Mouse (Mus musculus) ovary, postnatal 14 days (tissue): ENCODE results near the gene Pbrm1.

Source experiments
- DNase-seq: peaks from one replicate; pipeline ENCODE4 v3.0.0; 2022; ENCODE audit warnings: low spot score

Gene Pbrm1

GRCm38 (mm10) chr14:31166827-31167226 lies 147.9 kb downstream of the Pbrm1 start:
- DNase-seq = no peak

- no peak for DNase-seq
Observed at GRCm38 (mm10) chr14:31168425-31168824, 149.5 kb downstream of the Pbrm1 start, which contains the start of gene Stab1. TSS of gene Stab1 (minus strand) at chr14:31168641.

GRCm38 (mm10) chr14:31169508-31169907 lies 150.6 kb downstream of the Pbrm1 start:
- DNase-seq = no peak

GRCm38 (mm10) chr14:31170963-31171362 lies 152.0 kb downstream of the Pbrm1 start:
- DNase-seq = no peak
